Mouse (Mus musculus): ENCODE results near the gene Maff.

Maff gene

GRCm38 (mm10) chr15:79346051-79346793 lies at the start of gene Maff:
Maff (plus strand) TSS chr15:79346621.
- DNase-seq: no peak

GRCm38 (mm10) chr15:79298553-79298952 lies 47.9 kb upstream of the Maff start:
- DNase-seq: no peak

- no peak for DNase-seq
Measured at GRCm38 (mm10) chr15:79299563-79300155, 46.8 kb upstream of the Maff start.

GRCm38 (mm10) chr15:79303725-79304124 lies 42.7 kb upstream of the Maff start:
- no peak for DNase-seq

- DNase-seq: no peak
Measured at GRCm38 (mm10) chr15:79304832-79305231, 41.6 kb upstream of the Maff start.

GRCm38 (mm10) chr15:79306043-79306637 lies 40.3 kb upstream of the Maff start:
- no peak for DNase-seq

GRCm38 (mm10) chr15:79307861-79308260 lies 38.6 kb upstream of the Maff start:
- no peak for DNase-seq

GRCm38 (mm10) chr15:79313848-79314369 lies 32.5 kb upstream of the Maff start:
- DNase-seq: no peak

GRCm38 (mm10) chr15:79321733-79322190 lies 24.7 kb upstream of the Maff start:
- no peak for DNase-seq

- no peak for DNase-seq
Measured at GRCm38 (mm10) chr15:79322281-79322990, 24.0 kb upstream of the Maff start.

- peak in 1 of 2 experiments; percentile 30 for DNase-seq
Measured at GRCm38 (mm10) chr15:79322991-79323790, 23.2 kb upstream of the Maff start.

GRCm38 (mm10) chr15:79323791-79324155 lies 22.6 kb upstream of the Maff start:
- DNase-seq: no peak

- DNase-seq: no peak
Measured at GRCm38 (mm10) chr15:79324373-79324772, 22.0 kb upstream of the Maff start.

GRCm38 (mm10) chr15:79325742-79326141 lies 20.7 kb upstream of the Maff start:
- no peak for DNase-seq

- no peak for DNase-seq
Measured at GRCm38 (mm10) chr15:79326264-79326663, 20.2 kb upstream of the Maff start.

- no peak for DNase-seq
Measured at GRCm38 (mm10) chr15:79326971-79327961, 19.2 kb upstream of the Maff start.

GRCm38 (mm10) chr15:79328058-79328938 lies 18.1 kb upstream of the Maff start, which contains the start of gene Pla2g6:
Pla2g6 (minus strand) TSS chr15:79328390.
- DNase-seq: peak; percentile 97 to 98

GRCm38 (mm10) chr15:79328939-79329275 lies 17.5 kb upstream of the Maff start:
- DNase-seq: no peak

- DNase-seq: no peak
Measured at GRCm38 (mm10) chr15:79329346-79329978, 17.0 kb upstream of the Maff start.

All from spleen, adult 18-20 months (tissue).